Mouse (Mus musculus): ENCODE results near the gene Treml2. TPM values are rescaled to one million over a fixed set of nuclear protein-coding genes. Genes with fewer than 3 reads are reported as not detected.
"Not testable (repeated sequence)": the region's sequence is repeated elsewhere in the genome, so short reads cannot be mapped to it uniquely, and the experiment has no call there.

Treml2 gene
- polyA plus RNA-seq, 1 experiment from 2014 or later = 0.40 TPM

GRCm38 (mm10) chr17:48336857-48337256 lies 37.6 kb downstream of the Treml2 start:
- Histone ChIP-seq H3K9me3 (no peaks in the 10 kb centered on the region), H3K4me1 (no peaks in the 10 kb centered on the region; the same call in 1 of the 2 replicates), H3K27ac (replicated peaks) (no peak overlapping the region), H3K4me3 (no peak overlapping the region), H3K27me3 (replicated peaks; ENCODE audit: low read depth, poor library complexity, severe bottlenecking) (no peaks in the 10 kb centered on the region), H3K36me3 (replicated peaks) (no peaks in the 10 kb centered on the region)
- DNase-seq (ENCODE audit: low spot score) = peak; percentile 84
- WGBS = 3% methylated on average over 6 of the region's 6 CpGs

- Histone ChIP-seq H3K4me3 (no peak overlapping the region), H3K9me3 (no peaks in the 10 kb centered on the region), H3K27ac (replicated peaks) (no peak overlapping the region), H3K27me3 (replicated peaks; ENCODE audit: low read depth, poor library complexity, severe bottlenecking) (no peaks in the 10 kb centered on the region), H3K4me1 (no peaks in the 10 kb centered on the region; the same call in 1 of the 2 replicates), H3K36me3 (replicated peaks) (no peaks in the 10 kb centered on the region)
- no peak for DNase-seq (ENCODE audit: low spot score)
- WGBS = 92% methylated on average over 1 of the region's 1 CpGs
These were observed 41.0 kb downstream of the Treml2 start for GRCm38 (mm10) chr17:48340267-48340666.

- H3K9me3 ChIP-seq = no peaks in the 10 kb centered on the region
- H3K4me1 ChIP-seq = no peaks in the 10 kb centered on the region; the same call in 1 of the 2 replicates
- no peak overlapping the region for H3K27ac ChIP-seq (replicated peaks)
- H3K4me3 ChIP-seq = no peak overlapping the region
- H3K27me3 ChIP-seq (replicated peaks; ENCODE audit: low read depth, poor library complexity, severe bottlenecking) = no peaks in the 10 kb centered on the region
- H3K36me3 ChIP-seq (replicated peaks) = no peaks in the 10 kb centered on the region
- 78% methylated on average over 3 of the region's 3 CpGs for WGBS
- DNase-seq (ENCODE audit: low spot score) = no peak
These were observed 42.6 kb downstream of the Treml2 start for GRCm38 (mm10) chr17:48341947-48342346.

- H3K27me3 ChIP-seq (replicated peaks; ENCODE audit: low read depth, poor library complexity, severe bottlenecking) = no peaks in the 10 kb centered on the region
- DNase-seq (ENCODE audit: low spot score) = no peak
- WGBS = 88% methylated on average over 2 of the region's 2 CpGs
- no peak overlapping the region for H3K4me3 ChIP-seq
- H3K36me3 ChIP-seq (replicated peaks) = no peaks in the 10 kb centered on the region
- no peaks in the 10 kb centered on the region for H3K9me3 ChIP-seq
- H3K4me1 ChIP-seq = no peaks in the 10 kb centered on the region; the same call in 1 of the 2 replicates
- H3K27ac ChIP-seq (replicated peaks) = no peak overlapping the region
These were observed 43.8 kb downstream of the Treml2 start for GRCm38 (mm10) chr17:48343065-48343464.

- H3K4me1 ChIP-seq = no peaks in the 10 kb centered on the region
- no peaks in the 10 kb centered on the region for H3K27me3 ChIP-seq (replicated peaks; ENCODE audit: low read depth, poor library complexity, severe bottlenecking)
- H3K9me3 ChIP-seq = no peaks in the 10 kb centered on the region
- no peak overlapping the region for H3K27ac ChIP-seq (replicated peaks)
- DNase-seq (ENCODE audit: low spot score) = no peak
- 88% methylated on average over 4 of the region's 4 CpGs for WGBS
- no peaks in the 10 kb centered on the region for H3K36me3 ChIP-seq (replicated peaks)
- H3K4me3 ChIP-seq = no peak overlapping the region
These were observed 46.5 kb downstream of the Treml2 start for GRCm38 (mm10) chr17:48345824-48346223.

GRCm38 (mm10) chr17:48346231-48346630 lies 46.9 kb downstream of the Treml2 start, which contains the start of gene Trem2:
Trem2 (plus strand) TSS chr17:48346401.
- no peak within 1 kb of the TSS for H3K27ac ChIP-seq (replicated peaks)
- H3K4me1 ChIP-seq = no peaks in the 10 kb centered on the region
- no peaks in the 10 kb centered on the region for H3K9me3 ChIP-seq
- no peak for DNase-seq (ENCODE audit: low spot score)
- H3K36me3 ChIP-seq (replicated peaks) = no peaks in the 10 kb centered on the region
- no peak within 1 kb of the TSS for H3K4me3 ChIP-seq
- 76% methylated on average over 5 of the region's 5 CpGs for WGBS
- H3K27me3 ChIP-seq (replicated peaks; ENCODE audit: low read depth, poor library complexity, severe bottlenecking) = no peaks in the 10 kb centered on the region

GRCm38 (mm10) chr17:48346834-48347233 lies 47.5 kb downstream of the Treml2 start:
- H3K27ac ChIP-seq (replicated peaks) = no peak overlapping the region
- no peaks in the 10 kb centered on the region for H3K36me3 ChIP-seq (replicated peaks)
- no peaks in the 10 kb centered on the region for H3K9me3 ChIP-seq
- WGBS = 76% methylated on average over 4 of the region's 4 CpGs
- H3K4me1 ChIP-seq = no peaks in the 10 kb centered on the region
- no peak overlapping the region for H3K4me3 ChIP-seq
- DNase-seq (ENCODE audit: low spot score) = no peak
- H3K27me3 ChIP-seq (replicated peaks; ENCODE audit: low read depth, poor library complexity, severe bottlenecking) = no peaks in the 10 kb centered on the region

GRCm38 (mm10) chr17:48347287-48347686 lies 48.0 kb downstream of the Treml2 start:
- no peaks in the 10 kb centered on the region for H3K36me3 ChIP-seq (replicated peaks)
- WGBS = 72% methylated on average over 2 of the region's 2 CpGs
- H3K9me3 ChIP-seq = no peaks in the 10 kb centered on the region
- no peaks in the 10 kb centered on the region for H3K4me1 ChIP-seq
- no peaks in the 10 kb centered on the region for H3K27me3 ChIP-seq (replicated peaks; ENCODE audit: low read depth, poor library complexity, severe bottlenecking)
- DNase-seq (ENCODE audit: low spot score) = no peak
- H3K27ac ChIP-seq (replicated peaks) = no peak overlapping the region
- H3K4me3 ChIP-seq = no peak overlapping the region

GRCm38 (mm10) chr17:48350681-48351193 lies 51.4 kb downstream of the Treml2 start:
- no peaks in the 10 kb centered on the region for H3K36me3 ChIP-seq (replicated peaks)
- H3K4me3 ChIP-seq = no peak overlapping the region
- no peak for DNase-seq (ENCODE audit: low spot score)
- no peaks in the 10 kb centered on the region for H3K27me3 ChIP-seq (replicated peaks; ENCODE audit: low read depth, poor library complexity, severe bottlenecking)
- 74% methylated on average over 5 of the region's 5 CpGs for WGBS
- H3K4me1 ChIP-seq = no peaks in the 10 kb centered on the region
- H3K27ac ChIP-seq (replicated peaks) = no peak overlapping the region
- H3K9me3 ChIP-seq = no peaks in the 10 kb centered on the region

- H3K27ac ChIP-seq (replicated peaks); H3K27me3 ChIP-seq (replicated peaks; ENCODE audit: low read depth, poor library complexity, severe bottlenecking); H3K4me3 ChIP-seq; DNase-seq (ENCODE audit: low spot score); H3K4me1 ChIP-seq; H3K36me3 ChIP-seq (replicated peaks); H3K9me3 ChIP-seq: not testable (repeated sequence)
- WGBS = 73% methylated on average over 7 of the region's 7 CpGs
These were observed 53.7 kb downstream of the Treml2 start for GRCm38 (mm10) chr17:48352976-48353375.

- no peak for DNase-seq (ENCODE audit: low spot score)
- no peak overlapping the region for H3K4me3 ChIP-seq
- H3K9me3 ChIP-seq = no peaks in the 10 kb centered on the region
- no peaks in the 10 kb centered on the region for H3K4me1 ChIP-seq
- 88% methylated on average over 3 of the region's 3 CpGs for WGBS
- H3K27me3 ChIP-seq (replicated peaks; ENCODE audit: low read depth, poor library complexity, severe bottlenecking) = no peaks in the 10 kb centered on the region
- H3K36me3 ChIP-seq (replicated peaks) = no peaks in the 10 kb centered on the region
- no peak overlapping the region for H3K27ac ChIP-seq (replicated peaks)
These were observed 56.5 kb downstream of the Treml2 start for GRCm38 (mm10) chr17:48355822-48356221.

GRCm38 (mm10) chr17:48357892-48358291 lies 58.6 kb downstream of the Treml2 start:
- no peaks in the 10 kb centered on the region for H3K4me1 ChIP-seq
- no peaks in the 10 kb centered on the region for H3K36me3 ChIP-seq (replicated peaks)
- no peak overlapping the region for H3K4me3 ChIP-seq
- no peak overlapping the region for H3K27ac ChIP-seq (replicated peaks)
- 66% methylated on average over 2 of the region's 2 CpGs for WGBS
- no peak for DNase-seq (ENCODE audit: low spot score)
- H3K9me3 ChIP-seq = no peaks in the 10 kb centered on the region
- H3K27me3 ChIP-seq (replicated peaks; ENCODE audit: low read depth, poor library complexity, severe bottlenecking) = no peaks in the 10 kb centered on the region

- Histone ChIP-seq H3K27ac (replicated peaks) (no peak within 1 kb of the TSS), H3K4me1 (no peaks in the 10 kb centered on the region), H3K36me3 (replicated peaks) (no peaks in the 10 kb centered on the region), H3K4me3 (no peak within 1 kb of the TSS), H3K27me3 (replicated peaks; ENCODE audit: low read depth, poor library complexity, severe bottlenecking) (no peaks in the 10 kb centered on the region), H3K9me3 (no peaks in the 10 kb centered on the region)
- no peak for DNase-seq (ENCODE audit: low spot score)
- WGBS = 79% methylated on average over 7 of the region's 7 CpGs
These were observed 60.3 kb downstream of the Treml2 start, which contains the start of gene Treml1 for GRCm38 (mm10) chr17:48359616-48360015. Treml1 (plus strand) TSS chr17:48359916.

All from embryonic facial prominence, embryonic 10.5 days (tissue).